Mouse (Mus musculus) myocyte (in vitro differentiated cells): ENCODE results near the gene Nfam1.

Experiments used
- MYOD1 ChIP-seq, 3 experiments: IDR thresholded peaks; one replicate each; pipeline ENCODE4 v1.6.1; 2011; ENCODE audit warnings: control low read depth in 2 of 3, low read depth in 2 of 3, mild to moderate bottlenecking in 2 of 3, moderate library complexity in 1 of 3; ENCODE audit not compliant: insufficient read length in 2 of 3, control insufficient read depth in 1 of 3
- POLR2A ChIP-seq: IDR thresholded peaks from one replicate; pipeline ENCODE4 v1.6.1; 2011; ENCODE audit warnings: low read depth, mild to moderate bottlenecking, control low read depth, moderate library complexity; ENCODE audit not compliant: insufficient read length
- USF1 ChIP-seq: IDR thresholded peaks from one replicate; pipeline ENCODE4 v1.6.1; 2011; ENCODE audit warnings: low read depth, mild to moderate bottlenecking, control low read depth, moderate library complexity

GRCm38 (mm10) chr15:82992079-82992783 is 40.9 kb downstream of the Nfam1 start:
- TF ChIP-seq USF1, result no peak
- TF ChIP-seq POLR2A, result no peak
- TF ChIP-seq MYOD1 (IDR thresholded peaks at IDR 0.05; ENCODE audit: control insufficient read depth in 1 of 3, insufficient read length in 2 of 3, low read depth in 2 of 3), result no peak
